Mouse (Mus musculus) midbrain, embryonic 14.5 days (tissue): ENCODE data around the gene Trpv2. TPM values are rescaled to one million over a fixed set of nuclear protein-coding genes. Genes with fewer than 3 reads are reported as not detected.
A peak's percentile ranks its signal among the peaks of the same experiment; 100 is the strongest.

Source experiments
- ATAC-seq: fragments of 200-750 bp; cut with Nextera tagmentation; 2 replicates; pipeline ENCODE4 v1.8.0; 2017; ENCODE audit warnings: moderate number of reproducible peaks, moderate library complexity; ENCODE audit not compliant: low FRiP score, low TSS enrichment
- DNase-seq: peaks from one replicate; pipeline ENCODE4 v3.0.0-alpha.2; 2015
- H3K27ac ChIP-seq: fragments of 300-500 bp; sonication (generic); replicated peaks from 2 replicates; pipeline ENCODE4 v1.5.1; 2014; ENCODE audit warnings: mild to moderate bottlenecking, low read depth, low read length, moderate library complexity
- H3K27me3 ChIP-seq: fragments of 300-500 bp; sonication (generic); 2 replicates; pipeline ENCODE4 v1.6.1; 2014; ENCODE audit warnings: low read length, control low read depth, mixed read lengths; ENCODE audit not compliant: control insufficient read depth, insufficient read depth
- H3K36me3 ChIP-seq: fragments of 300-500 bp; sonication (generic); 2 replicates; pipeline ENCODE4 v1.6.1; 2014; ENCODE audit warnings: low read length, control low read depth; ENCODE audit not compliant: control insufficient read depth, insufficient read depth
- H3K4me1 ChIP-seq: fragments of 300-500 bp; sonication (generic); 2 replicates; pipeline ENCODE4 v1.6.1; 2014; ENCODE audit warnings: mild to moderate bottlenecking, antibody characterized with exemption, low read length, control low read depth; ENCODE audit not compliant: control insufficient read depth, insufficient read depth
- H3K4me2 ChIP-seq: fragments of 300-500 bp; sonication (generic); 2 replicates; pipeline ENCODE4 v1.6.1; 2014; ENCODE audit warnings: mild to moderate bottlenecking, low read length, moderate library complexity
- H3K4me3 ChIP-seq: fragments of 300-500 bp; sonication (generic); replicated peaks from 2 replicates; pipeline ENCODE4 v1.5.1; 2014; ENCODE audit warnings: low read depth, low read length
- H3K9ac ChIP-seq: fragments of 300-500 bp; sonication (generic); replicated peaks from 2 replicates; pipeline ENCODE4 v1.6.1; 2014; ENCODE audit warnings: mild to moderate bottlenecking, low read length, moderate library complexity
- H3K9me3 ChIP-seq: fragments of 300-500 bp; sonication (generic); 2 replicates; pipeline ENCODE4 v1.6.1; 2016; ENCODE audit warnings: low read length, control low read depth, mixed read lengths; ENCODE audit not compliant: control insufficient read depth
- WGBS: fragments of 180-500 bp; shearing (Covaris S2); extraction: QIAGEN DNeasy Blood & Tissue Kit; methylation state at CpG from one replicate; pipeline ENCODE4 v1.1.7; 2014; 5-methylcytosine and 5-hydroxymethylcytosine counted together
- polyA plus RNA-seq: library from polyadenylated mRNA; unstranded; fragments of >200 nt; fragmentation: Nextera tagmentation; extraction: Ambion mirVana; gene quantifications from 2 replicates; pipeline ENCODE4 v1.2.1, GENCODE M21; 2014

Trpv2 gene
- polyA plus RNA-seq, 1 experiment from 2014 or later: 26.4 TPM

DNA sequence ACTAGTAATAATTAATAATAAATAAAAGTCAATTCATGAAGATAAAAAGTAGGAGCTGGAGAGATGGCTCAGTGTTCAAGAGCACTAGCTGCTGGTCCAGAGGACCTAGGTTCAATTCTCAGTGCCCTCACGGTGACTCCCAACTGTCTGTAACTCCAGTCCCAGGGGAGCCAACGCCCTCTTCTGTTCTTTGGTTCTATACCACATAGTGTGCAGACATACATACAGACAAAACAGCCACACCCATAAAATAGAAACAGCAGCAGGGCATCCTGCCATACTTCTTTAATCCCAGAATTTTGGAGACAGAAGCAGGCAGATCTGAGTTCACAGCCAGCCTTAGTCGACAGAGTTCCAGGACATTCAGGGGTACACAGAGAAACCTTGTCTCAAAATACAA lies 30.3 kb upstream of the Trpv2 start:
- no peak overlapping the region for H3K4me3 ChIP-seq
- no peak overlapping the region for H3K9ac ChIP-seq
- no peaks in the 10 kb centered on the region for H3K36me3 ChIP-seq
- 0 out of 2 replicates have a peak, but pooled peaks cover 4% of the 10 kb centered on the region for H3K4me1 ChIP-seq
- H3K27ac ChIP-seq: no peak overlapping the region
- no peak for ATAC-seq
- DNase-seq: no peak
- H3K4me2 ChIP-seq: no peak overlapping the region
- WGBS: 91% methylated on average over 3 of the region's 3 CpGs
- no peaks in the 10 kb centered on the region for H3K27me3 ChIP-seq
- no peaks in the 10 kb centered on the region for H3K9me3 ChIP-seq

DNA sequence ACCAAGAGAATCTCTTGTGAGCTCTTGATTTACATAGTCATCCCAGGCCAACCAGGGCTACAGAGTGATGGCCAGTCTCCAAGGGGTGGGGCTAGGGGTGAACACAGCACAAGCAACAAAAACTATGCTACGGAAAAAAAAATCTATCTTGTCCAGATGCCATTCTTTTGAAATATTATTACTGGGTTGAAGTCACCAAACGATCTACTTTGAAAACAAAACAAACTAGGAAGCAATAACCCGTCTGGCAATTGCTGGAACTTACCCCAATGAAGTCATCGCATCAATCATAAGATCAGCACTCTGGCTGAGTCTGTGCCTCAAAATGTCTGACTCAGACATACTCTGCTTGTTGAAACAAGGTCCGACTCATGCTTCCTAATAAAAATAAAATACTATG lies 24.5 kb upstream of the Trpv2 start:
- ATAC-seq (no peak), DNase-seq (peak; percentile 69)
- Histone ChIP-seq H3K9ac (peak overlapping the region; percentile 95), H3K36me3 (peaks cover 16% of the 10 kb centered on the region), H3K9me3 (no peaks in the 10 kb centered on the region), H3K4me2 (peak overlapping the region; percentile 85), H3K27me3 (no peaks in the 10 kb centered on the region), H3K27ac (peak overlapping the region; percentile 98), H3K4me3 (peak overlapping the region; percentile 55), H3K4me1 (peaks cover 26% of the 10 kb centered on the region)
- WGBS: 20% methylated on average over 5 of the region's 5 CpGs

DNA sequence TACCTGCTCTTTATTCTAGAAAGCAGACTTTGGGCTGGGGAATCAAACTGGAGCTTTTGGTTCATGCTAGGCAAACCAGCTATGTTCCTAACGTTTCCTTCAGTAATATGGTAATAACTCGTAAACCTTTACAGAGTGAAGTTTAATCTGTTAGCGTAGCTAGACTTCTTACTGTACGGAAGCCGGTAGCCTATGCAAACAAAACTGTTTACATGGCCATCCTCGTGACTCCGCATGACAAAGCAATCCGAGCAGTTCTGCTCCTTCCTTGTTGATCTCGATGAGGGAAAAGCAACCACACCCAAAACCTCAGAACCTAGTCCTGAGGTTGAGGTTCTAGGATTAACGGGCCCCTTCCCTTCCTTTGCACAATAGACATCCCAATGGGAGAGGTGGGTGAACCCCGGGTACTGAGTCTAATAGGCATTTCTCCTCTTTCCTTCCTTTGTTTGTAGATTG lies 24.0 kb upstream of the Trpv2 start:
- ATAC-seq: no peak
- Histone ChIP-seq H3K27me3 (no peaks in the 10 kb centered on the region), H3K9me3 (no peaks in the 10 kb centered on the region), H3K4me1 (peaks cover 31% of the 10 kb centered on the region), H3K4me3 (peak overlapping the region; percentile 55), H3K27ac (peak overlapping the region; percentile 98), H3K4me2 (peak overlapping the region; percentile 85), H3K36me3 (peaks cover 19% of the 10 kb centered on the region), H3K9ac (peak overlapping the region; percentile 95)
- peak; percentile 79 for DNase-seq
- WGBS: 4% methylated on average over 11 of the region's 11 CpGs

DNA sequence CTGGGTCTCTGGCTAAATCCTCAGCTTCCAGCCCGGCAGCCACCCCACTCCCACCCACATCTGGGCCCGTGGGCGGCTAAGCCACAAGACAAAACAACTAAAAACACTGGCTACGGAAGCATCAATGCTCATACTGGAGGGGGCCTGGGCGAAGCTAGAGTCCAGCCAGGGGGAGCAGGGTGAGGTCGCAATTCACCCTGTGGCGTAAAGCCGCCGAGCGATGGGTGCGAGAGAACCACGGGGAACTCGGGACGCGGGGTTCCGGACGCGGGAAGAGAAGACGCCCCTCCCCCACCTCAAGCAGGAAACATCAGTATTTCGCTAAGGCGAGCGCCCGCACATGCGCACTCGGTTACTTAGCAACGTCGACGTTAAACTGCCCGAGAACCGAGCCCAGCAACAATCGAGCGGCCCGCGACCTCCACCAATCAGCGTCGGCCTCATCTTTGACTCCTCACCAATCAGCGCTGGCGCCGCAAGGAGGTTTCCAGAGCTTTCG lies 23.5 kb upstream of the Trpv2 start, which contains the start of gene Ubb:
Gene Ubb (plus strand): TSS at position 445 of the 499 bp plus-strand sequence.
- Histone ChIP-seq H3K4me1 (peaks cover 36% of the 10 kb centered on the region), H3K36me3 (peaks cover 21% of the 10 kb centered on the region), H3K27me3 (no peaks in the 10 kb centered on the region), H3K4me3 (peak within 1 kb of the TSS; percentile 55), H3K9ac (peak within 1 kb of the TSS; percentile 95), H3K4me2 (peak within 1 kb of the TSS; percentile 85), H3K27ac (peak within 1 kb of the TSS; percentile 98), H3K9me3 (no peaks in the 10 kb centered on the region)
- ATAC-seq: peak; percentile 96
- under 1% methylated on average over 40 of the region's 40 CpGs for WGBS
- peak; percentile 100 for DNase-seq

DNA sequence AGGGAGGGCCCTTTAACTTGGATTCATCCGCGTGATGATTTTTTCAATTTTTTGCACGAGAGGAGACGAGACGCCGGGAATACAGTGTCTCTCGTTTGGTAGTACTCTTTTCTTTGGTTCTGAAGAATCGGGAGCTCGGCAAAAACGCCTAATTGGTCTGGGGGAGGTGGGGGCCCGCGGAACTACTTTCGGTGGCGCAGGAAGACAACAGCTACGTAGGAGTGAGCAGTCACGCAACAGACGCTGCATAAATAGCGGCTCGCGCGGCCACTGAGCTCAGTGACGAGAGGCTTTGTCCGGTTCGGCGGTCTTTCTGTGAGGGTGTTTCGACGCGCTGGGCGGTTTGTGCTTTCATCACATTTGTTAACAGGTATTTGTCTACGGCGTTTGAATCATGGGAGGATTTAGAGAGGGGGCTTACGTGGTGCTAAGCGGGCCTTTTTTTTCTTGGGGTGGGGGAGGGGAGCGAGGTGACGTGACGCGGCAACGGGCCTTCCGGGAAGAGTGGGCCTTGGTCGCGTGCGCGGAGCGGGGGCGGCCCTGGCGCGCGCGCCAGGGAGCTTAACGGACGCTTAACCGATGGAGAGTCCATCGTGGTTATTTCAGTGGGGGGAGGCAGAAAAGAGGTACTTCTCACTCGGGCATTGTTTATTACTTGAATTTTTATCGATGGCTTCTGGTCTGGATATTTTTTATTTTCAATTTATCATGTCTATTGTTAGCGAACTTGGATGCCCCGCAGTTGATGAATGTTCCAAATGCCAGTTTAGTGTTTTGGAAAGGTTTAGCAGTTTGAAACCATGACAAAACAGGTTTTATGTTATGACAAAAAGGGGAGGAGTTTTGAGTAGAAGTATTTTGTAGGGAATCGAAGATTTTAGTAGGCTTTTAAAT lies 22.8 kb upstream of the Trpv2 start:
- H3K4me2 ChIP-seq: peak overlapping the region; percentile 85
- H3K36me3 ChIP-seq: peaks cover 22% of the 10 kb centered on the region
- H3K4me1 ChIP-seq: peaks cover 40% of the 10 kb centered on the region
- peak overlapping the region; percentile 52 for H3K9ac ChIP-seq
- no peaks in the 10 kb centered on the region for H3K9me3 ChIP-seq
- DNase-seq: peak; percentile 96
- peak overlapping the region; percentile 55 for H3K4me3 ChIP-seq
- no peaks in the 10 kb centered on the region for H3K27me3 ChIP-seq
- peak; percentile 89 for ATAC-seq
- peak overlapping the region; percentile 98 for H3K27ac ChIP-seq
- WGBS: under 1% methylated on average over 58 of the region's 58 CpGs

DNA sequence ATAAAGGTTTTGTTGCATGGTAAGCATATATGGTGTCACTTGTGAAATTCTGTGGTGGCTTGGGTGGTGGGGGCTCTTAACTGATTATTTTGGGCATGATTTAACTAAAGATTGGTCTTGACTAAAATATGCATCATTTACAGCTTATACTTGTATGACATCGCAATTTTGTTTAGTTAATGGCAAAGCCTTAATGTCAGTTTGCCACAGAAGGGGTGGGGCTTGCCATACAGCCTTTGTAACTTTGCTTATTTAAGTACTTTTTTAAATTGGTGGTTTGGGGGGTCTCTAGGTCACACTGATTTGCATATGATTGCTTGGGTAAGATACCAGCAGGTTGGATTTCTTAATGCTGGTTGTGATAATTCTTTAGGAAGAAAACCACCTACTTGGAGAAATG lies 21.1 kb upstream of the Trpv2 start:
- peaks cover 40% of the 10 kb centered on the region for H3K4me1 ChIP-seq
- peak overlapping the region; percentile 32; the same call in 1 of the 2 replicates for H3K9ac ChIP-seq
- ATAC-seq (no peak), DNase-seq (no peak)
- H3K4me2 ChIP-seq: peak overlapping the region; percentile 98
- peak overlapping the region; percentile 48 for H3K4me3 ChIP-seq
- H3K27ac ChIP-seq: no peak overlapping the region
- H3K9me3 ChIP-seq: no peaks in the 10 kb centered on the region
- 44% methylated on average over 1 of the region's 1 CpGs for WGBS
- no peaks in the 10 kb centered on the region for H3K27me3 ChIP-seq
- H3K36me3 ChIP-seq: peaks cover 22% of the 10 kb centered on the region

DNA sequence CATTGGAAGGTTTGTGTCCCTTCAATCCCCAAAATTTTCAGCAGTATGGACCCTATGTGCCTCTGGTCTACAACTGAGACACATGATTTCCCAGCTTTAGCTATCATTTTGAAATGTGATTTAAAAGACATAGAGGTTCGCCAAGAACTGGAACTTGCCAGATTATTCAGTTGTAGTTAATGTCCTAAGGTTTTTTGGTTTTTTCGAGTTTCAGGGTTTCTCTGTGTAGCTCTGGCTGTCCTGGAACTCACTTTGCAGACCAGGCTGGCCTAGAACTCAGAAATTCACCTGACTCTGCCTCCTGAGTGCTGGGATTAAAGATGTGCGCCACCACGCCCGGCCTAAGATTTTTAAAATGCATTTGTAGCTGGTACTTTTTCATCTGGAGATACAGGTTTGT lies 20.7 kb upstream of the Trpv2 start:
- Histone ChIP-seq H3K4me3 (peak overlapping the region; percentile 48), H3K4me2 (peak overlapping the region; percentile 98), H3K36me3 (peaks cover 22% of the 10 kb centered on the region), H3K9ac (peak overlapping the region; percentile 32), H3K27me3 (no peaks in the 10 kb centered on the region), H3K9me3 (no peaks in the 10 kb centered on the region), H3K4me1 (peaks cover 40% of the 10 kb centered on the region), H3K27ac (no peak overlapping the region)
- 77% methylated on average over 5 of the region's 5 CpGs for WGBS
- DNase-seq (no peak), ATAC-seq (no peak)

DNA sequence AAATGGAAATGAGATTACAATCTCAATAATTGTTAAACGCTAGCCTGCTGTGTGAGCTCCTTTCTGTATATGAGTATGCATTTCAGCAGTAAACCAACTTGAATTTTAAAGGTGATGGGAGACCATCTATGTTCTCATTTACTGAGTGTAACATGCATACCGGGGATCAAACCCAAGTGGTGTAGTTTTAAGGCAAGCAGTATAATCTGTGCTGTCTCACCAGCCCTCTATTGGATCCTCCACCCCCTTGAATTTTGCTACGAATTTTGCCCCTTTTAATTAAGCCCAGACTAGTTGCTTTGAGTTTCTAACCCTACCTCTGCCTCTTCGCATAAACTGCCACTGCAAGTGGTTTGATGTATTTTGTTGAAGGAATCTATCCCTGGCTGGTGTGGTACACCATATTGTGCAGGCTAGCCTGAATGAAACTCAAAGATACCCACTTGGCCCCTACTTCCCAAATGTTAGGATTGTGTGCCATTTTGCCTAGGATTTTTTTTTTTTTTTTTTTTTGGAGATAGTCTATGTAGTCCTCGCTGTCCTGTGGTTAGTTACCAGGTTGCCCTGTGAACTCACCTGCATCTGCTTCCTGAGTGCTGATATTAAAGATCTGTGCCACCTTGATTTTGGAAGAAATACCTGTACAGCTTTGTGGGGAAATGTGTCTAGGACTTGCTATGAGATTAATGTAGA lies 20.0 kb upstream of the Trpv2 start:
- Histone ChIP-seq H3K27ac (no peak overlapping the region), H3K36me3 (peaks cover 22% of the 10 kb centered on the region), H3K4me2 (peak overlapping the region; percentile 98), H3K9me3 (no peaks in the 10 kb centered on the region), H3K4me1 (peaks cover 37% of the 10 kb centered on the region), H3K9ac (peak overlapping the region; percentile 32), H3K27me3 (no peaks in the 10 kb centered on the region), H3K4me3 (peak overlapping the region; percentile 48)
- ATAC-seq: no peak
- 64% methylated on average over 5 of the region's 5 CpGs for WGBS
- no peak for DNase-seq
